In the genomic region with DNA sequence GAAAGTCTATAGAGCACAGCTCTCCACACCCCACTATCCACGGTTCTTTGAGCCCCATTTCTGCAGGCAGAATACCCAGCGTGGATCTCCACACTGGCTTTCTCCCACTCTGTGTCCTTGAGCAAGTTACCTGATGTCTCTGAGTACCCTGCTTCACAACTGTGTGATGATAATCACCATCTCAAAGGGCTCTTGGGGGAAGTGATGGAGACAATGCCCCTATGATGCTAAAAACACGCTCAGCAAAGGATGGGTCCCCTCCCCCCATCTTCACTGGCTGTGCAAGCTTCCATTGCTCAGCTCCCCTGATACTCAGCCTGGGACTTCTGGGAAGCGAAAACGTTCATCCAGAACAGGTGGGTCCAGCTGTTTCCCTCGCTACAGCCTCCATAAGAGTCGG, we compare ENCODE assay signal across 32 mouse cellular contexts.
"Had no signal": no experiment of that assay in that cellular context is flagged by ENCODE, and none has a peak within 500 bp of the region (broad histone marks: within the 10 kb centered on the region; RNA-seq: fewer than 3 reads in every experiment).

No protein-coding gene starts in this region.

- H3K4me1 ChIP-seq: heart, embryonic 12.5 days; heart, embryonic 13.5 days; heart, embryonic 15.5 days; intestine, embryonic 15.5 days; kidney, embryonic 15.5 days had no signal

- H3K36me3 ChIP-seq: heart, embryonic 12.5 days; heart, embryonic 13.5 days; heart, embryonic 15.5 days; hindbrain, embryonic 10.5 days; hindbrain, embryonic 12.5 days; hindbrain, embryonic 13.5 days; hindbrain, embryonic 15.5 days; intestine, embryonic 15.5 days; kidney, embryonic 15.5 days had no signal

- H3K4me3 ChIP-seq: heart, embryonic 12.5 days; heart, embryonic 13.5 days; heart, embryonic 15.5 days; hindbrain, embryonic 10.5 days; hindbrain, embryonic 12.5 days; hindbrain, embryonic 13.5 days; hindbrain, embryonic 15.5 days; intestine, embryonic 15.5 days; kidney, embryonic 15.5 days; layer of hippocampus, adult 2 months; left cerebral cortex, adult 2 months had no signal

- H3K4me2 ChIP-seq: heart, embryonic 12.5 days; heart, embryonic 13.5 days; heart, embryonic 15.5 days; hindbrain, embryonic 12.5 days; hindbrain, embryonic 13.5 days; hindbrain, embryonic 14.5 days; hindbrain, embryonic 15.5 days; intestine, embryonic 15.5 days; kidney, embryonic 15.5 days had no signal

- H3K9me3 ChIP-seq: heart, embryonic 12.5 days; heart, embryonic 13.5 days; heart, embryonic 15.5 days; hindbrain, embryonic 12.5 days; hindbrain, embryonic 13.5 days; hindbrain, embryonic 15.5 days; intestine, embryonic 15.5 days; kidney, embryonic 15.5 days had no signal

- H3K9ac ChIP-seq: heart, embryonic 12.5 days; heart, embryonic 13.5 days; heart, embryonic 15.5 days; hindbrain, embryonic 12.5 days; hindbrain, embryonic 13.5 days; hindbrain, embryonic 14.5 days; hindbrain, embryonic 15.5 days; intestine, embryonic 15.5 days; kidney, embryonic 15.5 days had no signal

- ATAC-seq: hindbrain, postnatal 0 days; inflammation-experienced regulatory T-cells, adult 6 months; intestine, embryonic 15.5 days; intestine, embryonic 16.5 days; intestine, postnatal 0 days had no signal

- H3K27me3 ChIP-seq: hindbrain, embryonic 12.5 days; hindbrain, embryonic 13.5 days; hindbrain, embryonic 15.5 days; intestine, embryonic 15.5 days; kidney, embryonic 15.5 days had no signal

- DNase-seq: heart, postnatal 10 days; heart, postnatal 14 days; heart, postnatal 36 days; heart, postnatal 4 days; kidney, adult 11 months; kidney, adult 18-20 months; kidney, adult 2 months; kidney, adult 8-10 months; kidney, adult 9 months; kidney, postnatal 10 days; kidney, postnatal 14 days; kidney, postnatal 25 days; kidney, postnatal 36 days; layer of hippocampus, adult 9-11 months; layer of hippocampus, postnatal 36 days had no signal

- H3K27ac ChIP-seq: heart, embryonic 13.5 days; heart, embryonic 15.5 days; hindbrain, embryonic 10.5 days; hindbrain, embryonic 12.5 days; hindbrain, embryonic 13.5 days; hindbrain, embryonic 14.5 days; hindbrain, embryonic 15.5 days; hindbrain, postnatal 0 days; intestine, embryonic 15.5 days; kidney, embryonic 15.5 days; kidney, postnatal 0 days; left cerebral cortex, adult 2 months had no signal
